Mouse (Mus musculus): ENCODE data around the gene 1700067K01Rik. TPM values are rescaled to one million over a fixed set of nuclear protein-coding genes. Genes with fewer than 3 reads are reported as not detected.

Gene 1700067K01Rik
- total RNA-seq, 1 experiment from 2014 or later: not detected

GRCm38 (mm10) chr8:84044103-84044502 lies 42.8 kb downstream of the 1700067K01Rik start:
- no peak for ATAC-seq (replicated peaks; ENCODE audit: low read depth, poor library complexity, severe bottlenecking)

- no peak for ATAC-seq (replicated peaks; ENCODE audit: low read depth, poor library complexity, severe bottlenecking)
These were observed 43.6 kb downstream of the 1700067K01Rik start, which contains the start of gene Rln3 for GRCm38 (mm10) chr8:84044900-84045299. Rln3 (minus strand) TSS chr8:84045000.

GRCm38 (mm10) chr8:84046505-84046904 lies 45.2 kb downstream of the 1700067K01Rik start:
- ATAC-seq (replicated peaks; ENCODE audit: low read depth, poor library complexity, severe bottlenecking): no peak

- no peak for ATAC-seq (replicated peaks; ENCODE audit: low read depth, poor library complexity, severe bottlenecking)
These were observed 46.9 kb downstream of the 1700067K01Rik start for GRCm38 (mm10) chr8:84048171-84048570.

GRCm38 (mm10) chr8:84052746-84053145 lies 51.4 kb downstream of the 1700067K01Rik start:
- peak; percentile 71 for ATAC-seq (replicated peaks; ENCODE audit: low read depth, poor library complexity, severe bottlenecking)

- ATAC-seq (replicated peaks; ENCODE audit: low read depth, poor library complexity, severe bottlenecking): no peak
These were observed 51.9 kb downstream of the 1700067K01Rik start for GRCm38 (mm10) chr8:84053229-84053628.

Other genes starting within 250 kb of the 1700067K01Rik start
- 4.0 and 6.1 TPM in 2 replicates for gene Adgrl1, start 101.4 kb upstream of the 1700067K01Rik start, total RNA-seq (2017)
- gene Gm10644, start 46.3 kb upstream of the 1700067K01Rik start, total RNA-seq (2017): 0.05 TPM in 1 of 2 replicates, not detected in the other
- 20.7 and 33.8 TPM in 2 replicates for gene Asf1b, start 46.0 kb upstream of the 1700067K01Rik start, total RNA-seq (2017)
- 26.6 and 28.1 TPM in 2 replicates for gene Prkaca, start 28.5 kb upstream of the 1700067K01Rik start, total RNA-seq (2017)
- gene Samd1, start 3.8 kb upstream of the 1700067K01Rik start, total RNA-seq (2017): 42.2 and 48.2 TPM in 2 replicates
- gene 2210011C24Rik, start 10.7 kb downstream of the 1700067K01Rik start, total RNA-seq (2017): not detected in 2 replicates
- not detected in 2 replicates for gene Palm3, start 20.0 kb downstream of the 1700067K01Rik start, total RNA-seq (2017)
- gene Il27ra, start 41.1 kb downstream of the 1700067K01Rik start, total RNA-seq (2017): 5.5 and 7.5 TPM in 2 replicates
- gene Rln3, start 43.5 kb downstream of the 1700067K01Rik start, total RNA-seq (2017): not detected in 2 replicates
- 2.9 and 4.8 TPM in 2 replicates for gene Gm10643, start 63.6 kb downstream of the 1700067K01Rik start, total RNA-seq (2017)
- 3.1 and 5.3 TPM in 2 replicates for gene Rfx1, start 65.3 kb downstream of the 1700067K01Rik start, total RNA-seq (2017)
- gene Dcaf15, start 103.3 kb downstream of the 1700067K01Rik start, total RNA-seq (2017): 10.2 and 18.9 TPM in 2 replicates
- not detected in 2 replicates for gene Podnl1, start 124.5 kb downstream of the 1700067K01Rik start, total RNA-seq (2017)
- gene Cc2d1a, start 146.4 kb downstream of the 1700067K01Rik start, total RNA-seq (2017): 3.9 and 6.2 TPM in 2 replicates
- gene 4930432K21Rik, start 146.5 kb downstream of the 1700067K01Rik start, total RNA-seq (2017): 1.3 and 1.7 TPM in 2 replicates
- not detected in 2 replicates for gene Nanos3, start 183.7 kb downstream of the 1700067K01Rik start, total RNA-seq (2017)
- 6.9 and 8.2 TPM in 2 replicates for gene Zswim4, start 235.6 kb downstream of the 1700067K01Rik start, total RNA-seq (2017)
- 55.9 and 70.9 TPM in 2 replicates for gene D8Ertd738e, start 248.2 kb downstream of the 1700067K01Rik start, total RNA-seq (2017)

All from common myeloid progenitor, adult 5-6 weeks (primary cell).